Comparison of ENCODE assay signal across 26 mouse cellular contexts in genomic region chr7:141374399-141374798, GRCm38 (mm10). TPM values are rescaled to one million over a fixed set of nuclear protein-coding genes. Genes with fewer than 3 reads are reported as not detected.
"Had no signal": no experiment of that assay in that cellular context is flagged by ENCODE, and none has a peak within 500 bp of the region (broad histone marks: within the 10 kb centered on the region; RNA-seq: fewer than 3 reads in every experiment).

No protein-coding gene starts in this region.

- ATAC-seq: hindbrain, embryonic 16.5 days; inflammation-experienced regulatory T-cells, adult 6 months; intestine, embryonic 15.5 days; intestine, postnatal 0 days had no signal

- DNase-seq: gastrocnemius, adult 2 months; gastrocnemius, postnatal 10 days; gastrocnemius, postnatal 25 days; heart, adult 18-20 months; heart, postnatal 10 days; heart, postnatal 4 days; kidney, adult 18-20 months; kidney, adult 8-10 months; kidney, postnatal 10 days; kidney, postnatal 4 days; layer of hippocampus, postnatal 36 days; left cerebral cortex, postnatal 4 days had no signal

- H3K27ac ChIP-seq: gastrocnemius, adult 2 months; heart, embryonic 10.5 days; hindbrain, embryonic 10.5 days; hindbrain, embryonic 12.5 days; hindbrain, embryonic 14.5 days; intestine, embryonic 15.5 days; layer of hippocampus, adult 2 months; limb, embryonic 13.5 days; limb, embryonic 15.5 days; liver, embryonic 14.5 days had no signal

- H3K4me2 ChIP-seq: heart, embryonic 12.5 days; hindbrain, embryonic 12.5 days; hindbrain, embryonic 14.5 days; intestine, embryonic 15.5 days; limb, embryonic 13.5 days; limb, embryonic 15.5 days had no signal

- H3K27me3 ChIP-seq: heart, embryonic 12.5 days; hindbrain, embryonic 12.5 days; intestine, embryonic 15.5 days; limb, embryonic 13.5 days; limb, embryonic 15.5 days had no signal

- H3K36me3 ChIP-seq: heart, embryonic 10.5 days; heart, embryonic 12.5 days; hindbrain, embryonic 10.5 days; hindbrain, embryonic 12.5 days; intestine, embryonic 15.5 days; limb, embryonic 13.5 days; limb, embryonic 15.5 days had no signal

- H3K9me3 ChIP-seq: heart, embryonic 10.5 days; heart, embryonic 12.5 days; hindbrain, embryonic 10.5 days; hindbrain, embryonic 12.5 days; intestine, embryonic 15.5 days; limb, embryonic 13.5 days; limb, embryonic 15.5 days had no signal

- H3K4me1 ChIP-seq: hindbrain, embryonic 12.5 days; limb, embryonic 13.5 days; limb, embryonic 15.5 days had no signal

- H3K9ac ChIP-seq: heart, embryonic 12.5 days; hindbrain, embryonic 12.5 days; hindbrain, embryonic 14.5 days; intestine, embryonic 15.5 days; limb, embryonic 13.5 days; limb, embryonic 15.5 days; liver, embryonic 14.5 days had no signal

- H3K4me3 ChIP-seq: gastrocnemius, adult 2 months; heart, embryonic 10.5 days; heart, embryonic 12.5 days; hindbrain, embryonic 10.5 days; hindbrain, embryonic 12.5 days; intestine, embryonic 15.5 days; layer of hippocampus, adult 2 months; limb, embryonic 13.5 days; limb, embryonic 15.5 days had no signal

RNA-seq across cellular contexts. Expression of gene Eps8l2, which starts 35.7 kb away (rescaled TPM):
- total RNA-seq: granulocyte monocyte progenitor cell, adult 5-6 weeks had no signal
- polyA plus RNA-seq: inflammation-experienced regulatory T-cells, adult 6 months had no signal
